Mouse (Mus musculus) midbrain, embryonic 11.5 days (tissue): ENCODE results near the gene Nxnl1. TPM values are rescaled to one million over a fixed set of nuclear protein-coding genes. Genes with fewer than 3 reads are reported as not detected.

Source experiments
- ATAC-seq: fragments of 200-750 bp; cut with Nextera tagmentation; 2 replicates; pipeline ENCODE4 v1.8.0; 2017; ENCODE audit warnings: moderate TSS enrichment, moderate library complexity; ENCODE audit not compliant: low FRiP score
- DNase-seq: peaks from one replicate; pipeline ENCODE4 v3.0.0; 2015; ENCODE audit warnings: low spot score; ENCODE audit errors: missing footprints
- H3K27ac ChIP-seq: fragments of 300-500 bp; sonication (generic); 2 replicates; pipeline ENCODE4 v1.5.1; 2014; ENCODE audit warnings: low read depth, low read length
- H3K27me3 ChIP-seq: fragments of 300-500 bp; sonication (generic); 2 replicates; pipeline ENCODE4 v1.6.1; 2014; ENCODE audit warnings: mild to moderate bottlenecking, low read length, moderate library complexity, mixed read lengths; ENCODE audit not compliant: control insufficient read depth, insufficient read depth
- H3K36me3 ChIP-seq: fragments of 300-500 bp; sonication (generic); 2 replicates; pipeline ENCODE4 v1.6.1; 2014; ENCODE audit warnings: mild to moderate bottlenecking, low read length, moderate library complexity, mixed read lengths; ENCODE audit not compliant: control insufficient read depth, insufficient read depth
- H3K4me1 ChIP-seq: fragments of 300-500 bp; sonication (generic); 2 replicates; pipeline ENCODE4 v1.6.1; 2014; ENCODE audit warnings: low read length; ENCODE audit not compliant: control insufficient read depth, insufficient read depth
- H3K4me2 ChIP-seq: fragments of 300-500 bp; sonication (generic); 2 replicates; pipeline ENCODE4 v1.6.1; 2014; ENCODE audit warnings: mild to moderate bottlenecking, moderate library complexity
- H3K4me3 ChIP-seq: fragments of 300-500 bp; sonication (generic); 2 replicates; pipeline ENCODE4 v1.5.1; 2014; ENCODE audit warnings: low read depth, low read length
- H3K9ac ChIP-seq: fragments of 300-500 bp; sonication (generic); 2 replicates; pipeline ENCODE4 v1.6.1; 2014; ENCODE audit warnings: low read length
- H3K9me3 ChIP-seq: fragments of 300-500 bp; sonication (generic); 2 replicates; pipeline ENCODE4 v1.6.1; 2016; ENCODE audit warnings: low read length; ENCODE audit not compliant: control insufficient read depth
- WGBS: fragments of 180-500 bp; shearing (Covaris S2); extraction: QIAGEN DNeasy Blood & Tissue Kit; methylation state at CpG from one replicate; pipeline ENCODE4 v1.1.7; 2014; 5-methylcytosine and 5-hydroxymethylcytosine counted together
- polyA plus RNA-seq: library from polyadenylated mRNA; unstranded; fragments of >200 nt; fragmentation: Nextera tagmentation; extraction: Ambion mirVana; gene quantifications from 2 replicates; pipeline ENCODE4 v1.2.1, GENCODE M21; 2014

Gene Nxnl1
- not detected in 2 replicates for polyA plus RNA-seq

- Histone ChIP-seq H3K4me1 (peaks cover 6% of the 10 kb centered on the region), H3K9me3 (peaks cover 5% of the 10 kb centered on the region), H3K27me3 (peaks cover 21% of the 10 kb centered on the region), H3K27ac (no peak within 1 kb of the TSS), H3K4me2 (no peak within 1 kb of the TSS), H3K36me3 (no peaks in the 10 kb centered on the region), H3K9ac (no peak within 1 kb of the TSS), H3K4me3 (no peak within 1 kb of the TSS)
- 45% methylated on average over 3 of the region's 3 CpGs for WGBS
- DNase-seq (no peak), ATAC-seq (no peak)
These were observed at the start of gene Nxnl1 for GRCm38 (mm10) chr8:71566501-71566900. TSS of gene Nxnl1 (minus strand) at chr8:71566601.

- Histone ChIP-seq H3K9me3 (no peaks in the 10 kb centered on the region), H3K4me1 (peaks cover 8% of the 10 kb centered on the region), H3K4me3 (no peak overlapping the region), H3K27ac (no peak overlapping the region), H3K36me3 (peaks cover 14% of the 10 kb centered on the region), H3K9ac (no peak overlapping the region), H3K27me3 (no peaks in the 10 kb centered on the region), H3K4me2 (no peak overlapping the region)
- DNase-seq: no peak
- 72% methylated on average over 4 of the region's 4 CpGs for WGBS
- no peak for ATAC-seq
These were observed 47.0 kb upstream of the Nxnl1 start for GRCm38 (mm10) chr8:71613418-71613817.

DNA sequence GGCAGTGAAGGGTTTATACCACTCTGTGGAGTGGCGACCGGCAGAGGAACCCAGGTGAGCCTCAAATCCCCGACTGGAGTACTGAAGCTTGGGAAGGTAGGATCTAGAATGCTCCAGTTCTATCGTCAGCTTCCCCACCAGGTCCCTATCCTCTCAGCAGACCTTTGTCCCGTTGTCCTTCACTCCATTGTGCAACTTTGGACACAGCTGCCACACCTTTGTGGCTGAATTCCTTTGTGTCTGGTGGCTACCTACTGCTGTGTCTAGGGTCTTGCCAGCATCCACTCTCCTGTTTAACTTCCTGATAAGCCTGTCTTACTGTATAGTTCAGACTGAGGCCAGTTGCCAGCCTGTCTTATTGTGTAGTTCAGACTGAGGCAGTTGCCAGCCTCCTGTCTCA lies 45.7 kb upstream of the Nxnl1 start:
- H3K4me2 ChIP-seq: peak overlapping the region; percentile 85
- no peak for DNase-seq
- H3K36me3 ChIP-seq: peaks cover 8% of the 10 kb centered on the region; the same call in 1 of the 2 replicates
- no peaks in the 10 kb centered on the region for H3K27me3 ChIP-seq
- ATAC-seq: no peak
- peak overlapping the region; percentile 96 for H3K4me3 ChIP-seq
- H3K9ac ChIP-seq: peak overlapping the region; percentile 89
- WGBS: 45% methylated on average over 5 of the region's 5 CpGs
- no peaks in the 10 kb centered on the region for H3K9me3 ChIP-seq
- peaks cover 8% of the 10 kb centered on the region for H3K4me1 ChIP-seq
- no peak overlapping the region for H3K27ac ChIP-seq

DNA sequence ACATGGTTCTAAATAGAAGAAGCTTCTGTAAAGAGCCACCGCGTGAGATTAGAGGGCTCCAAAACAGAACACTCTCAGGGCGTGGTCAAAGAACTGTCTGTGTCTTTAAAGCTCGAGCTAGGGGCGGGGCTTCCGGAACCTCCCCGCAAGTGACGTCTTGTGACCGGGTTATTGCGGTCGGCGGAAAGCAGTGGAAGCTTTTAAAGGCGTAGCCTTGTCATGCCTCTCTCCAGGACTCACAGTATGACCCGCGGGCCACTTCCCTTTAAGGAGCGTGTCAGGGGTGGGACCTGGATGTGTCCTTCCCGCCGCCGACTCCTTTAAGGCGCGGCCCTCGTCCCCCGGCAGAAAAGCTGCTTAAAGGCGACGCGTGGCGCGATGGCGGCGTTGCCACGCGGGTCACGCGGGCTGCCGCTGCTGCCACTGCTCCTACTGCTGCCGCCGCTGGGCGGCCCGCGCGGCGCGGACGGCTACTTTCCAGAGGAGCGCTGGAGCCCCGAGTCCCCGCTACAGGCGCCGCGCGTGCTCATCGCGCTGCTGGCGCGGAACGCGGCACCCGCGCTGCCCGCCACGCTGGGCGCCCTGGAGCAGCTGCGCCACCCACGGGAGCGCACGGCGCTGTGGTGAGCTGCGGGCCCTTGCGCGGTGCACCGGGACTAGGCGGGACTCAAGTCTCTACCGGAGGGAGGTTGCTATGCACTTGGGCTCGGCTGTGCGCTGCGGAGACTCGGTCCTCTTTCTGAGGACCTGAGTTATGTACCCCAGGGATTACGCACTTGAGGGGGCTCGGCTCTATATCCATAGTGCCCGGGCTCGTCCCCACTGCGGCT lies 44.6 kb upstream of the Nxnl1 start, which contains the start of gene Colgalt1:
TSS of gene Colgalt1 (plus strand) at position 177 of the 830 bp plus-strand sequence.
- DNase-seq (peak; percentile 99), ATAC-seq (peak; percentile 99)
- Histone ChIP-seq H3K4me3 (peak within 1 kb of the TSS; percentile 96), H3K27ac (peak within 1 kb of the TSS; percentile 61; the same call in 1 of the 2 replicates), H3K4me2 (peak within 1 kb of the TSS; percentile 85), H3K27me3 (no peaks in the 10 kb centered on the region), H3K4me1 (peaks cover 8% of the 10 kb centered on the region), H3K9ac (peak within 1 kb of the TSS; percentile 89), H3K36me3 (peaks cover 8% of the 10 kb centered on the region; the same call in 1 of the 2 replicates), H3K9me3 (no peaks in the 10 kb centered on the region)
- WGBS: under 1% methylated on average over 82 of the region's 82 CpGs

DNA sequence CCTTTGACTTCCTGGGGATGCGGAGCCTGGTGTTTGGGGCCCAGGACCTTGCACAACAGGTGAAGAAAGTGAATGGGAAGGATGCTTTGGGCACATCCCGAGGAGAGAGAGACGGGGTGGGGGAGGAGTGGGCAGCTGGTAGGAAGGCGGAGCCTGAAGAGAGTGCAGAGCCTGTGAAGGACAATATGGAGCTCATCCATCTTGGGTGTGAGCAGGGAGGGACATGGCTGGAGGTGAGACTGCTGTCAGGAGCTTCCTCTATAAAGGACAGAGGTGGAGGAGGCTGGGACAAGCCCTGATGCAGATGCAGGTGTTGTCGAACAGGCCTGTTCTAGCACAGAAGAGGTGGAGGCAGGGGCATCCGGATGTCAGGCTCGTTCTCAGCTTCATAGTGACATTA lies 37.6 kb upstream of the Nxnl1 start:
- 54% methylated on average over 7 of the region's 7 CpGs for WGBS
- no peak overlapping the region for H3K27ac ChIP-seq
- H3K4me1 ChIP-seq: peaks cover 13% of the 10 kb centered on the region
- no peaks in the 10 kb centered on the region for H3K36me3 ChIP-seq
- H3K27me3 ChIP-seq: peaks cover 34% of the 10 kb centered on the region
- no peak for ATAC-seq
- H3K9me3 ChIP-seq: no peaks in the 10 kb centered on the region
- H3K4me3 ChIP-seq: no peak overlapping the region
- no peak overlapping the region for H3K9ac ChIP-seq
- no peak for DNase-seq
- no peak overlapping the region for H3K4me2 ChIP-seq

GRCm38 (mm10) chr8:71602666-71603334 lies 36.4 kb upstream of the Nxnl1 start:
- DNase-seq (peak; percentile 93), ATAC-seq (peak; percentile 72)
- no peak overlapping the region for H3K9ac ChIP-seq
- peak overlapping the region; percentile 20 for H3K4me3 ChIP-seq
- peaks cover 13% of the 10 kb centered on the region for H3K4me1 ChIP-seq
- peak overlapping the region; percentile 38 for H3K4me2 ChIP-seq
- no peaks in the 10 kb centered on the region for H3K9me3 ChIP-seq
- WGBS: 3% methylated on average over 32 of the region's 32 CpGs
- no peak overlapping the region for H3K27ac ChIP-seq
- H3K27me3 ChIP-seq: peaks cover 34% of the 10 kb centered on the region
- no peaks in the 10 kb centered on the region for H3K36me3 ChIP-seq

DNA sequence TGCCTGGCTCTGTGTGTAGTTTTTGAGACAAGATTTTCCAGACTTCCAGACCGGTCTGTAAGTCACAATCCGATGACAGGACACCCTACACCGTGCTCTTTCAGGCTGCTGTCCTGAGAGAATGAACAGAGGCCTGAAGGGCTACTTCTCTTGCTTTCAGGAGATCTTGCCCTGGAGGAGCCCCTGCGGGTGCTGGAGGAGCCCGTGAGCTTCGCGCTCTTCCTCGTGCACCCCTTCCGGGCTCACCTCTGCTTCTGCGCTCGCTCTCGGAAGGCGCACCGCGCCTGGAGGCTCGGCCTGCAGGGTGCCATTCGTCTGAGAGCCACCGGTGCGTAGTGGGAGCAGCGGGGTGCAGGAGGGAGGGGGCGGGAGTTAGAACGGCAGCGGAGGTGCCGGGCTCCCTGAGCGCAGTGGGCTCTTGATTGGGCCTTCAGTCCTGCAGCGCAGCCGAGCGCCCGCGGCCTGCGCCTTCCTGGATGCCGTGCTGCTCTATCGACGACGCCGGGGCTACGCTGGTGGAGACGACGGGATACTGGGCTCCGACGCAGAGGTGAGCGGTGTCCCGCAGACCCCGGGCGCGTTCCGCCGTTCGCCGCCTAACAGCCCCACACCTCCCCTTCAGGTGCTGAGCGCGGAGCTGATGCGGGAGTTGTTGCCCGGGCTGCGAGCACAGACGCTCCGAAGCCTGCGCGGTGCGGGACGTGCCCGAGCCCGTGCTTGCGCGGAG lies 35.7 kb upstream of the Nxnl1 start:
- ATAC-seq (no peak; the same call in 1 of the 2 replicates), DNase-seq (peak; percentile 90)
- Histone ChIP-seq H3K4me1 (peaks cover 13% of the 10 kb centered on the region), H3K9me3 (no peaks in the 10 kb centered on the region), H3K36me3 (no peaks in the 10 kb centered on the region), H3K4me2 (peak overlapping the region; percentile 38), H3K4me3 (peak overlapping the region; percentile 20; the same call in 1 of the 2 replicates), H3K27ac (no peak overlapping the region), H3K27me3 (peaks cover 34% of the 10 kb centered on the region), H3K9ac (no peak overlapping the region)
- WGBS: 3% methylated on average over 64 of the region's 65 CpGs

DNA sequence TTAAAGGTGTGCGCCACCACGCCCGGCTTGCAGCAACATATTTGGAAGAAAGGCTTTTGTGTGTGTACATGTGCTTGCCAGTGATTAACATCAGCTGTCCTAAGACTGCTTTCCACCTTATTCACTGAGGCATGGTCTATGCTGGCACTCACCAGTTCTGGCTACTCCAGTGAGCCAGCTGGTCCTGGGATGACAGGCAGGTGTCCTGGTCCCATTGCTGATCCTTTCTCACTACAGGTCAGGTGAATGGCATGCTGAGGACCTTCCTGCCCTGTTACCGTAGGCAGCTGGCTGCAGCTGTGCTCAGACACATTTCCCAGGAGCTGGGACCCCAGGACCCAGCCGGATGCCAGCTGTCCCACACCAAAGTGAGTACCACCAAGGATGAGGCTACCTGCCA lies 32.4 kb upstream of the Nxnl1 start:
- Histone ChIP-seq H3K9me3 (no peaks in the 10 kb centered on the region), H3K27ac (no peak overlapping the region), H3K9ac (no peak overlapping the region), H3K4me2 (no peak overlapping the region), H3K36me3 (no peaks in the 10 kb centered on the region), H3K4me3 (no peak overlapping the region), H3K4me1 (peaks cover 21% of the 10 kb centered on the region), H3K27me3 (peaks cover 31% of the 10 kb centered on the region)
- no peak for ATAC-seq
- DNase-seq: no peak
- 96% methylated on average over 5 of the region's 5 CpGs for WGBS
